Mouse (Mus musculus) midbrain, embryonic 13.5 days (tissue): ENCODE data around the gene Gm10717. TPM values are rescaled to one million over a fixed set of nuclear protein-coding genes. Genes with fewer than 3 reads are reported as not detected.
"Not testable (repeated sequence)": the region's sequence is repeated elsewhere in the genome, so short reads cannot be mapped to it uniquely, and the experiment has no call there.

Experiments used
- ATAC-seq: fragments of 200-750 bp; cut with Nextera tagmentation; 2 replicates; pipeline ENCODE4 v1.8.0; 2017; ENCODE audit warnings: mild to moderate bottlenecking, moderate TSS enrichment, moderate library complexity
- H3K27ac ChIP-seq: fragments of 300-500 bp; sonication (generic); 2 replicates; pipeline ENCODE4 v1.5.1; 2015; ENCODE audit warnings: inconsistent platforms, mild to moderate bottlenecking, moderate library complexity
- H3K27me3 ChIP-seq: fragments of 300-500 bp; sonication (generic); 2 replicates; pipeline ENCODE4 v1.6.1; 2015; ENCODE audit warnings: mild to moderate bottlenecking, inconsistent platforms
- H3K36me3 ChIP-seq: fragments of 300-500 bp; sonication (generic); 2 replicates; pipeline ENCODE4 v1.6.1; 2015; ENCODE audit warnings: mild to moderate bottlenecking, inconsistent platforms
- H3K4me1 ChIP-seq: fragments of 300-500 bp; sonication (generic); replicated peaks from 2 replicates; pipeline ENCODE4 v1.6.1; 2015; ENCODE audit warnings: inconsistent platforms
- H3K4me2 ChIP-seq: fragments of 300-500 bp; sonication (generic); replicated peaks from 2 replicates; pipeline ENCODE4 v1.6.1; 2015; ENCODE audit warnings: moderate library complexity, mild to moderate bottlenecking, inconsistent platforms
- H3K4me3 ChIP-seq: fragments of 300-500 bp; sonication (generic); replicated peaks from 2 replicates; pipeline ENCODE4 v1.5.1; 2015; ENCODE audit warnings: mild to moderate bottlenecking, inconsistent platforms
- H3K9ac ChIP-seq: fragments of 300-500 bp; sonication (generic); replicated peaks from 2 replicates; pipeline ENCODE4 v1.6.1; 2015; ENCODE audit warnings: mild to moderate bottlenecking, inconsistent platforms
- H3K9me3 ChIP-seq: fragments of 300-500 bp; sonication (generic); 2 replicates; pipeline ENCODE4 v1.6.1; 2016; ENCODE audit warnings: mild to moderate bottlenecking, inconsistent platforms
- WGBS: fragments of 180-500 bp; shearing (Covaris S2); methylation state at CpG from one replicate; pipeline ENCODE4 v1.1.7; 2015; 5-methylcytosine and 5-hydroxymethylcytosine counted together
- microRNA-seq: library from miRNA; unstranded; fragments of <30 nt; microRNA quantifications from one replicate; pipeline ENCODE4, GENCODE M21; 2016
- polyA plus RNA-seq: library from polyadenylated mRNA; unstranded; fragments of >200 nt; fragmentation: Nextera tagmentation; extraction: Ambion mirVana; gene quantifications from 2 replicates; pipeline ENCODE4 v1.2.1, GENCODE M21; 2015

The Gm10717 gene
- polyA plus RNA-seq, 1 experiment from 2014 or later = 2.0 TPM

DNA sequence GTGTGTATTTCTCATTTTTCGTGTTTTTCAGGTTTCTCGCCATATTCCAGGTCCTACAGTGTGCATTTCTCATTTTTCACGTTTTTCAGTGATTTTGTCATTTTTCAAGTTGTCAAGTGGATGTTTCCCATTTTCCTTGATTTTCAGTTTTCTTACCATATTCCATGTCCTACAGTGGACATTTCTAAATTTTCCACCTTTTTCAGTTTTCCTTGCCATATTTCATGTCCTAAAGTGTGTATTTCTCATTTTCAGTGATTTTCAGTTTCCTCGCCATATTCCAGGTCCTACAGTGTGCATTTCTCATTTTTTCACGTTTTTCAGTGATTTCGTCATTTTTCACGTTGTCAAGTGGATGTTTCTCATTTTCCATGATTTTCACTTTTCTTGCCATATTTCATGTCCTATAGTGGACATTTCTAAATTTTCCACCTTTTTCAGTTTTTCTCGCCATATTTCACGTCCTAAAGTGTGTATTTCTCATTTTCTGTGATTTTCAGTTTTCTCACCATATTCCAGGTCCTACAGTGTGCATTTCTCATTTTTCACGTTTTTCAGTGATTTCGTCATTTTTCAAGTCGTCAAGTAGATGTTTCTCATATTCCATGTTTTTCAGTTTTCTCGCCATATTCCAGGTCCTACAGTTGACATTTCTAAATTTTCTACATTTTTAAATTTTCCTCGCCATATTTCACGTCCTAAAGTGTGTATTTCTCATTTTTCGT is 4.2 kb downstream of the Gm10717 start:
- H3K9me3 ChIP-seq, ATAC-seq, H3K36me3 ChIP-seq, H3K27ac ChIP-seq, H3K4me3 ChIP-seq, H3K4me1 ChIP-seq, H3K27me3 ChIP-seq, H3K4me2 ChIP-seq, H3K9ac ChIP-seq: not testable (repeated sequence)
- WGBS = 66% methylated on average over 13 of the region's 16 CpGs

GRCm38 (mm10) chr9:3030677-3031318 is 5.6 kb downstream of the Gm10717 start:
- H3K4me2 ChIP-seq, H3K4me3 ChIP-seq, H3K27ac ChIP-seq, H3K9me3 ChIP-seq, H3K36me3 ChIP-seq, H3K27me3 ChIP-seq, H3K9ac ChIP-seq, ATAC-seq, H3K4me1 ChIP-seq: not testable (repeated sequence)
- WGBS = 67% methylated on average over 2 of the region's 10 CpGs

DNA sequence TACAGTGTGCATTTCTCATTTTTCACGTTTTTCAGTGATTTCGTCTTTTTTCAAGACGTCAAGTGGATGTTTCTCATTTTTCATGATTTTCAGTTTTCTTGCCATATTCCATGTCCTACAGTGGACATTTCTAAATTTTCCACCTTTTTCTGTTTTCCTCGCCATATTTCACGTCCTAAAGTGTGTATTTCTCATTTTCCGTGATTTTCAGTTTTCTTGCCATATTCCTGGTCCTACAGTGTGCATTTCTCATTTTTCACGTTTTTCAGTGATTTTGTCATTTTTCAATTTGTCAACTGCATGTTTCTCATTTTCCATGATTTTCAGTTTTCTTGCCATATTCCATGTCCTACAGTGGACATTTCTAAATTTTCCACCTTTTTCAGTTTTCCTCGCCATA is 9.1 kb downstream of the Gm10717 start, which contains the start of gene Gm17535:
Gene Gm17535 (plus strand): TSS at position 301 of the 400 bp plus-strand sequence.
- not testable (repeated sequence) for H3K9me3 ChIP-seq, H3K4me1 ChIP-seq, ATAC-seq, H3K4me2 ChIP-seq, H3K36me3 ChIP-seq, H3K9ac ChIP-seq, H3K27me3 ChIP-seq, H3K4me3 ChIP-seq, H3K27ac ChIP-seq
- WGBS = 69% methylated on average over 1 of the region's 8 CpGs

DNA sequence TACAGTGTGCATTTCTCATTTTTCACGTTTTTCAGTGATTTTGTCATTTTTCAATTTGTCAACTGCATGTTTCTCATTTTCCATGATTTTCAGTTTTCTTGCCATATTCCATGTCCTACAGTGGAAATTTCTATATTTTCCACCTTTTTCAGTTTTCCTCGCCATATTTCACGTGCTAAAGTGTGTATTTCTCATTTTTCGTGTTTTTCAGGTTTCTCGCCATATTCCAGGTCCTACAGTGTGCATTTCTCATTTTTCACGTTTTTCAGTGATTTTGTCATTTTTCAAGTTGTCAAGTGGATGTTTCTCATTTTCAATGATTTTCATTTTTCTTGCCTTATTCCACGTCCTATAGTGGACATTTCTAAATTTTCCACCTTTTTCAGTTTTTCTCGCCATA is 11.4 kb downstream of the Gm10717 start, which contains the start of gene Gm10715:
Gene Gm10715 (plus strand): TSS at position 301 of the 400 bp plus-strand sequence.
- not testable (repeated sequence) for H3K4me3 ChIP-seq, H3K9me3 ChIP-seq, ATAC-seq, H3K36me3 ChIP-seq, H3K4me1 ChIP-seq, H3K9ac ChIP-seq, H3K4me2 ChIP-seq, H3K27me3 ChIP-seq, H3K27ac ChIP-seq
- 83% methylated on average over 8 of the region's 8 CpGs for WGBS

GRCm38 (mm10) chr9:3038161-3038560 is 12.9 kb downstream of the Gm10717 start:
- not testable (repeated sequence) for H3K27me3 ChIP-seq, H3K4me2 ChIP-seq, H3K4me3 ChIP-seq, ATAC-seq, H3K27ac ChIP-seq, H3K9ac ChIP-seq, H3K4me1 ChIP-seq, H3K36me3 ChIP-seq, H3K9me3 ChIP-seq
- WGBS = 69% methylated on average over 4 of the region's 4 CpGs

Small RNA genes lying within 50 kb of the gene (microRNA-seq; reads per million reads assigned to microRNA genes)
- not detected for gene Mir101c

Other genes with a start within 250 kb of the Gm10717 start
- gene Gm10722, start 24.5 kb upstream of the Gm10717 start, polyA plus RNA-seq = not detected in 2 replicates
- 0.32 and 0.35 TPM in 2 replicates for gene Gm11168, start 22.1 kb upstream of the Gm10717 start, polyA plus RNA-seq
- 0.37 and 0.51 TPM in 2 replicates for gene Gm10721, start 12.3 kb upstream of the Gm10717 start, polyA plus RNA-seq
- not detected in 2 replicates for gene Gm10720, start 9.8 kb upstream of the Gm10717 start, polyA plus RNA-seq
- gene Gm10719, start 8.0 kb upstream of the Gm10717 start, polyA plus RNA-seq = 1.3 and 1.4 TPM in 2 replicates
- 2.0 and 2.5 TPM in 2 replicates for gene Gm10718, start 1.9 kb upstream of the Gm10717 start, polyA plus RNA-seq
- gene Gm17535, start 9.2 kb downstream of the Gm10717 start, polyA plus RNA-seq = not detected in 2 replicates
- gene Gm10715, start 11.5 kb downstream of the Gm10717 start, polyA plus RNA-seq = not detected in 2 replicates